ENCODE assay signal across 16 mouse cellular contexts in genomic region chr15:12532568-12532967, GRCm38 (mm10).
"Had no signal": no experiment of that assay in that cellular context is flagged by ENCODE, and none has a peak within 500 bp of the region (broad histone marks: within the 10 kb centered on the region; RNA-seq: fewer than 3 reads in every experiment).

No protein-coding gene starts in this region.

- H3K4me2 ChIP-seq: neural tube, embryonic 13.5 days; neural tube, embryonic 15.5 days; stomach, embryonic 15.5 days had no signal

- H3K4me1 ChIP-seq: neural tube, embryonic 13.5 days; neural tube, embryonic 15.5 days; stomach, embryonic 15.5 days had no signal

- H3K9ac ChIP-seq: neural tube, embryonic 13.5 days; neural tube, embryonic 15.5 days; stomach, embryonic 15.5 days had no signal

- H3K36me3 ChIP-seq: neural tube, embryonic 13.5 days; neural tube, embryonic 15.5 days; stomach, embryonic 15.5 days had no signal

- H3K27me3 ChIP-seq: neural tube, embryonic 13.5 days; neural tube, embryonic 15.5 days; stomach, embryonic 15.5 days had no signal

- H3K4me3 ChIP-seq: neural tube, embryonic 13.5 days; neural tube, embryonic 15.5 days; stomach, embryonic 15.5 days had no signal

- H3K9me3 ChIP-seq: neural tube, embryonic 13.5 days; neural tube, embryonic 15.5 days; stomach, embryonic 15.5 days had no signal

- H3K27ac ChIP-seq: neural tube, embryonic 13.5 days; neural tube, embryonic 15.5 days; stomach, embryonic 15.5 days; stomach, postnatal 0 days had no signal

- DNase-seq: retina, postnatal 1 day; right cerebral cortex, adult 18-20 months; right cerebral cortex, postnatal 14 days; right cerebral cortex, postnatal 25 days; right cerebral cortex, postnatal 4 days; spleen, adult 18-20 months; thymus, adult 18-20 months; thymus, adult 2 months; thymus, postnatal 14 days; thymus, postnatal 25 days; thymus, postnatal 36 days; thymus, postnatal 4 days had no signal
